Mouse (Mus musculus) stomach, embryonic 14.5 days (tissue): ENCODE results near the gene Vipr1. TPM values are rescaled to one million over a fixed set of nuclear protein-coding genes. Genes with fewer than 3 reads are reported as not detected.

Experiments used
- ATAC-seq: fragments of 200-750 bp; cut with Nextera tagmentation; 2 replicates; pipeline ENCODE4 v1.8.0; 2017; ENCODE audit warnings: low read depth, moderate TSS enrichment; ENCODE audit not compliant: insufficient number of reproducible peaks, insufficient read depth, low FRiP score
- H3K27ac ChIP-seq: fragments of 300-500 bp; sonication (generic); 2 replicates; pipeline ENCODE4 v1.5.1; 2014; ENCODE audit warnings: mild to moderate bottlenecking, low read length, moderate library complexity, mixed read lengths
- H3K27me3 ChIP-seq: fragments of 300-500 bp; sonication (generic); 2 replicates; pipeline ENCODE4 v1.6.1; 2014; ENCODE audit warnings: low read length, control low read depth, mixed read lengths; ENCODE audit not compliant: control insufficient read depth, insufficient read depth
- H3K36me3 ChIP-seq: fragments of 300-500 bp; sonication (generic); 2 replicates; pipeline ENCODE4 v1.6.1; 2014; ENCODE audit warnings: mild to moderate bottlenecking, control low read depth, low read length, moderate library complexity, mixed read lengths; ENCODE audit not compliant: control insufficient read depth, insufficient read depth
- H3K4me1 ChIP-seq: fragments of 300-500 bp; sonication (generic); 2 replicates; pipeline ENCODE4 v1.6.1; 2014; ENCODE audit warnings: low read length, control low read depth, mixed read lengths; ENCODE audit not compliant: control insufficient read depth, insufficient read depth
- H3K4me2 ChIP-seq: fragments of 300-500 bp; sonication (generic); replicated peaks from 2 replicates; pipeline ENCODE4 v1.6.1; 2014; ENCODE audit warnings: low read depth, low read length, control low read depth
- H3K4me3 ChIP-seq: fragments of 300-500 bp; sonication (generic); 2 replicates; pipeline ENCODE4 v1.5.1; 2014; ENCODE audit warnings: low read depth, low read length, control low read depth
- H3K9ac ChIP-seq: fragments of 300-500 bp; sonication (generic); replicated peaks from 2 replicates; pipeline ENCODE4 v1.6.1; 2014; ENCODE audit warnings: low read depth, mild to moderate bottlenecking, control low read depth, low read length, moderate library complexity, mixed read lengths
- H3K9me3 ChIP-seq: fragments of 300-500 bp; sonication (generic); 2 replicates; pipeline ENCODE4 v1.6.1; 2016; ENCODE audit warnings: low read depth, low read length, control low read depth; ENCODE audit not compliant: control insufficient read depth
- WGBS: fragments of 180-500 bp; shearing (Covaris S2); extraction: QIAGEN DNeasy Blood & Tissue Kit; methylation state at CpG from one replicate; pipeline ENCODE4 v1.1.7; 2014; 5-methylcytosine and 5-hydroxymethylcytosine counted together
- polyA plus RNA-seq: library from polyadenylated mRNA; unstranded; fragments of >200 nt; fragmentation: Nextera tagmentation; extraction: Ambion mirVana; gene quantifications from 2 replicates; pipeline ENCODE4 v1.2.1, GENCODE M21; 2014

The Vipr1 gene
- polyA plus RNA-seq, 1 experiment from 2014 or later: 0.29 TPM

DNA sequence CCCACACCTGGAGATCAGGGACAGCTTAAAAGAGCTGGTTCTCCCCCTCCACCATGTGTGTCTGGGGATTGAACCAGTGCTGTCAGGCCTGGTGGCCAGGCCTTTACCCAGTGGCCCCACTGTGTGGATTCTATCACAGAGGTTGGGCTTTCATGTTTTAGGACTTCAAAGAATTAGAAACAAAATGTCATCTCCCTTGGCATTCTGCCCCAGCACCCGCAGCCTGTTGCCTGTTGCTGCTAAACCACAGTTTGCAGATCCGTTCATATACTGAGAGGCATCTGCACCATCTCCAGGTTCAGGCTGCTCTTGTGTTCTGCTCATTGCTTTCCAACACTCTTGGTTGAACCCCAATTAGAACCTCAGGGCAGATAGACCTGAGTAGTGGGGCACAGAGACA lies 40.1 kb upstream of the Vipr1 start:
- Histone ChIP-seq H3K27me3 (no peaks in the 10 kb centered on the region), H3K4me1 (0 out of 2 replicates have a peak, but pooled peaks cover 4% of the 10 kb centered on the region), H3K9me3 (no peaks in the 10 kb centered on the region), H3K4me2 (no peak overlapping the region), H3K9ac (no peak overlapping the region), H3K36me3 (no peaks in the 10 kb centered on the region), H3K27ac (no peak overlapping the region), H3K4me3 (no peak overlapping the region)
- 61% methylated on average over 2 of the region's 2 CpGs for WGBS
- ATAC-seq: no peak

DNA sequence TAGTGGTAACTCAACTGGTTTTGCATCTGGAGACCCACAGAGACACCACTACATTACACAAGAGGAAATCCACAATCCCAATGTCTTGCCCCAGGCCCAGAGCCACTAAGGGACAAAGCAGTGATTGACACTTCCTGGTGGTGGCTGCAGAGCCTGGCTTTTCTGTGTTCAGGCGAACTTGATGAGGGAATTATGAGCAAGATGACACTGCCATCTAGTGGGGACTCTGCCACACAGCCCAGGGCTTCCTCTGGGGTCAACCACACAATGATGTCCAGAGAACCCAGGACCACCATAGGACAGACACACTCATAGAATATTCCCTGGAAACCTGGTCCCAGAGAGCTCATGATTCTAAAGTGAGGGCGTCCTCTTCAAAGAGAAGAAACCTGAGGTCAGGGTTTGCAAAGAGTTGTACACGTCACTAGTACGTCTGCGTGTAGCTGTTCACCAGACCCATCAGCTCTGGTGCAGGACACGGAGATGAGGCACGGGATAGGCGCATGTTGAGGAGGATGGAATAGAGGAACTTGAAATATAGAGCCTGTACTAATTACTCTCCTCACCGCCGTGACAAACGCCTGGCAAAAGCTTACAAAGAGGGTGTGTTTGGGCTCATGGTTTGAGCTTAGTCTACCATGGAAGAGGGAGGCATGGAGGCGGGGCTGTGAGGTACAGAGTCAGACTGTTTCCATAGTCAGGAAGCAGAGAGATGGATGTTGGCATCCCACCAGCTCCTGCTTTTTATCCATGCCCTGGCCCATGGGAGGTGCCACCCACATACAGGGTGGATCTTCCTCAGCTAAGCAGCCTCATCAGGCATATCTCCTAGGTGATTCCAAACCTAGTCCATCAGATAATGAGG lies 36.9 kb upstream of the Vipr1 start:
- Histone ChIP-seq H3K4me2 (no peak overlapping the region), H3K36me3 (no peaks in the 10 kb centered on the region), H3K27me3 (no peaks in the 10 kb centered on the region), H3K9ac (no peak overlapping the region), H3K9me3 (no peaks in the 10 kb centered on the region), H3K27ac (no peak overlapping the region), H3K4me3 (no peak overlapping the region), H3K4me1 (0 out of 2 replicates have a peak, but pooled peaks cover 4% of the 10 kb centered on the region)
- peak; percentile 57; the same call in 1 of the 2 replicates for ATAC-seq
- WGBS: 58% methylated on average over 12 of the region's 12 CpGs

DNA sequence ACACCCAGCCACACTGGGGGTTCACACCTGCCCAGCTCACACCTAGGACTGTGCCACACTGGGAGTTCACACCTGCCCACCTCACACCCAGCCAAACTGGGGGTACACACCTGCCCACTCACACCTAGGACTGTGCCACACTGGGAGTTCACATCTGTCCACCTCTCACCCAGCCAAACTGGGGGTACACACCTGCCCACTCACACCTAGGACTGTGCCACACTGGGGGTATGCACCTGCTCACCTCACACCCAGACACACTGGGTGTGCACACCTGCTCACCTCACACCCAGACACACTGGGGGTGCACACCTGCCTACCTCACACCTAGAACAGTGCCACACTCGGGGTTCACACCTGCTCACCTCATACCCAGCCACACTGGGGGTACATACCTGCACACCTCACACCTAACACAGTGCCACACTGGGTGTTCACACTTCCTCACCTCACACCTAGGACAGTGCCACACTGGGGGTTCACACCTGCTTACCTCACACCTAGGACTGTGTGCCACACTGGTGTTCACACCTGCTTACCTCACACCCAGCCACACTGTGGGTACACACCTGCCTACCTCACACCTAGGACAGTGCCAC lies 35.9 kb upstream of the Vipr1 start:
- 48% methylated on average over 1 of the region's 1 CpGs for WGBS
- Histone ChIP-seq H3K27me3 (no peaks in the 10 kb centered on the region), H3K36me3 (no peaks in the 10 kb centered on the region), H3K4me1 (no peaks in the 10 kb centered on the region), H3K9ac (no peak overlapping the region), H3K27ac (no peak overlapping the region), H3K9me3 (no peaks in the 10 kb centered on the region), H3K4me2 (no peak overlapping the region), H3K4me3 (no peak overlapping the region)
- peak; percentile 35 for ATAC-seq

DNA sequence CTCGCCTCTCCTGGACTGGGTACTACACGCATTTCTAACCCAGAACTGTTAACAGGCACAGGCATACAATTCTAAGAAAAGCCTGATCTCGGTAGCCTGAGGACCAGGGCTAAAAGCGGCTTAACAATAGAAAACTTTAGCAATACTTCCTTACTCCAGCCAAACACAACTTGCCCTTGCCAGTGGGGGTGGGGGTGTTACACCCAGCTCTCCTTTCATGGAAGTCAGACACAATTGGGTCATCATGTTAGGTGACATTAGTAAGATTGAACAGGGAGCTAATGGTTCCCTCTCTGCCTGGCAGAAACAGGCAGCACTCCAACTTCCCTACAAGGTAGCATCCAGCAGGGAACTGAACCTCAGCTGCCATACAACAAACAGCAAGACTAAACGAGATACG lies 33.1 kb upstream of the Vipr1 start:
- no peak for ATAC-seq
- 69% methylated on average over 6 of the region's 6 CpGs for WGBS

GRCm38 (mm10) chr9:121613192-121613591 lies 29.3 kb upstream of the Vipr1 start:
- H3K4me3 ChIP-seq: no peak overlapping the region
- H3K4me2 ChIP-seq: no peak overlapping the region
- H3K4me1 ChIP-seq: no peaks in the 10 kb centered on the region
- WGBS: 35% methylated on average over 5 of the region's 5 CpGs
- ATAC-seq: no peak
- no peaks in the 10 kb centered on the region for H3K36me3 ChIP-seq
- H3K27me3 ChIP-seq: no peaks in the 10 kb centered on the region
- H3K27ac ChIP-seq: no peak overlapping the region
- H3K9me3 ChIP-seq: no peaks in the 10 kb centered on the region
- no peak overlapping the region for H3K9ac ChIP-seq

More for the DNA sequence above, 33.1 kb upstream of the Vipr1 start:
- Histone ChIP-seq H3K27ac (no peak overlapping the region), H3K4me3 (no peak overlapping the region), H3K9me3 (no peaks in the 10 kb centered on the region), H3K4me2 (no peak overlapping the region), H3K36me3 (no peaks in the 10 kb centered on the region), H3K9ac (no peak overlapping the region), H3K27me3 (no peaks in the 10 kb centered on the region), H3K4me1 (no peaks in the 10 kb centered on the region)

- Histone ChIP-seq H3K27ac (no peak overlapping the region), H3K4me3 (no peak overlapping the region), H3K9me3 (no peaks in the 10 kb centered on the region), H3K27me3 (no peaks in the 10 kb centered on the region), H3K4me1 (no peaks in the 10 kb centered on the region), H3K9ac (no peak overlapping the region), H3K4me2 (no peak overlapping the region), H3K36me3 (no peaks in the 10 kb centered on the region)
- no peak for ATAC-seq
Observed at GRCm38 (mm10) chr9:121614241-121614757, 28.2 kb upstream of the Vipr1 start.

DNA sequence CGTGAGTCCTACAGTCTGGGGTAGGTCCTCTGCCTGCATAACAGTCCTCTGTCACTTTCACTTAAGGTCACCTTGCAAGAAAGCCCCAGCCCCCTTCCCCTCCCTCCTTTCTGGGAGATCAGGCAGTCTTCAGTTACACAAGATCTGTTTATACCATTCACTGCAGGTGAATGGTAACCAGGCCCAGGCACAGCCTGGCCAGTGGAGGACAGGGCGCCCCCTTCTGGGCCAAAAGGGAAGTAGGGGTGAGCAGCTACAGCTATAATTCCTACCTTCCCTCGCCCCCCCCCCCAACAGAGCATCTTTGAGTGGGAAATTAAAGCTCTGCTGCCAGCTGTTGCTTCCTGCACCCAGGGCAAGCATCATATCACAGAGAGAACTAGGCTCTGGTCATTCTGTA lies 26.0 kb upstream of the Vipr1 start:
- Histone ChIP-seq H3K9ac (no peak overlapping the region), H3K36me3 (no peaks in the 10 kb centered on the region), H3K4me2 (no peak overlapping the region), H3K27me3 (no peaks in the 10 kb centered on the region), H3K9me3 (no peaks in the 10 kb centered on the region), H3K4me3 (no peak overlapping the region), H3K27ac (no peak overlapping the region), H3K4me1 (no peaks in the 10 kb centered on the region)
- no peak for ATAC-seq
- 65% methylated on average over 3 of the region's 3 CpGs for WGBS

GRCm38 (mm10) chr9:121619441-121619840 lies 23.1 kb upstream of the Vipr1 start:
- WGBS: 47% methylated on average over 7 of the region's 7 CpGs
- H3K9me3 ChIP-seq: no peaks in the 10 kb centered on the region

More at GRCm38 (mm10) chr9:121619441-121619840, 23.1 kb upstream of the Vipr1 start:
- Histone ChIP-seq H3K4me2 (no peak overlapping the region), H3K27ac (no peak overlapping the region), H3K4me1 (no peaks in the 10 kb centered on the region), H3K4me3 (no peak overlapping the region), H3K9ac (no peak overlapping the region), H3K27me3 (no peaks in the 10 kb centered on the region), H3K36me3 (no peaks in the 10 kb centered on the region)
- no peak for ATAC-seq
